Mouse (Mus musculus): Measurements from ENCODE around the gene Ndufa4l2. TPM values are rescaled to one million over a fixed set of nuclear protein-coding genes. Genes with fewer than 3 reads are reported as not detected.
A peak's percentile ranks its signal among the peaks of the same experiment; 100 is the strongest.

Gene Ndufa4l2
- polyA plus RNA-seq, 1 experiment from 2014 or later = 27.1 TPM

DNA sequence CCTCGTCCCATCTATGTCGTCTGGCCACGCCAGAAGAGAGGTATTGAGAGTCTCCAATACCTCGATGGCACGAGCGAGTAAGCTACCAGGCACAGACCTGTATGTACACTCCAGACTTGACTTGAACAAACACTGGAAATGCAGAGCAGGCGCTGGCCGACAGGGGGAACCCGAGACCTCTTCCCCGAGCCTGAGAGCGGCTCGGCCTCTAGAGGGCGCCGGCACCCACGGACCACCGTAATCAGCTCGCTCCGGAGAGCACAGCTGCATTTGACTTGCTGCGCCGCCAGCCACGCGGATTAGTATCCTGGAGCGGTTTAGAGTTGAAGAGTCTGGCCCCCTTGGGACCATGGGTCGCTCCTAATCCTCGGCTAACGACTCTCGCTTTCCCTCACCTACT lies 2.0 kb upstream of the Ndufa4l2 start:
- peaks cover 5% of the 10 kb centered on the region for H3K36me3 ChIP-seq (ENCODE audit: control insufficient read depth, insufficient read depth, low read length)
- peaks cover 72% of the 10 kb centered on the region for H3K27me3 ChIP-seq (ENCODE audit: control insufficient read depth, insufficient read depth, low read length)
- ATAC-seq (ENCODE audit: low FRiP score, low TSS enrichment) = peak; percentile 15
- H3K4me2 ChIP-seq (replicated peaks; ENCODE audit: low read depth, low read length) = peak overlapping the region; percentile 31
- H3K27ac ChIP-seq (ENCODE audit: low read depth, low read length) = no peak overlapping the region
- H3K4me3 ChIP-seq (ENCODE audit: low read length) = peak overlapping the region; percentile 44; the same call in 1 of the 2 replicates
- under 1% methylated on average over 27 of the region's 27 CpGs for WGBS
- H3K4me1 ChIP-seq (ENCODE audit: control insufficient read depth, insufficient read depth, low read length) = peaks cover 55% of the 10 kb centered on the region
- no peak overlapping the region for H3K9ac ChIP-seq (ENCODE audit: low read depth, low read length)
- no peaks in the 10 kb centered on the region for H3K9me3 ChIP-seq (ENCODE audit: control insufficient read depth, low read length)

DNA sequence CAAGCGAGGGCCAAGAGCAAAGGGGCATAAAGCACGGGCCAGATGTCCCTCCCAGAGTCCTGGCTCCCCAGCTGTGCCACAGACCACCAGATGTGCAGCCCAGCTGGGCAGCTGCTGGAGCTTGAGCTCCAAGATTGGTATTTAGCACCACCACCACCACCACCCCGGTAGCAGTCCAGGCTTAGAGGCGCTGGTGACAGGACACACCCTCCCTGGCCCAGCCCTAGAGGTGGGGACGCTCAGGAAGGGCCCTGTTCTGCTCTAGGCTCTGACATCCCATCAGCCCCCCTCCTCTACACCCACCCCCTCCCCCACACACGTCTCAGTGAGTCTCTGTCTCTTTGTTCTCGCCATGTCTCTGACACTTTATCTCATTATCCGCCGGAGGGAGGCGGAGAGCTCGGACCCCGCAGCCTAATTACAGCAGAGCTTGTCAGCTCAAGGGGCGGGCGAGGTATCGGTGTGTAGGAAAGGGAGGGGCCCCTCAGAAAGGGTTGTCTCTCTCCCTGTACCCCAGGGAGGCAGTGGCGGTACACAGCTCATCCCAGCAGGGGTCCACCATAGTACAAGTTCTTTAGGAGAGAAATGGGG lies 1.2 kb upstream of the Ndufa4l2 start:
- WGBS = 0% methylated on average over 16 of the region's 16 CpGs
- Histone ChIP-seq H3K27me3 (ENCODE audit: control insufficient read depth, insufficient read depth, low read length) (peaks cover 72% of the 10 kb centered on the region), H3K4me2 (replicated peaks; ENCODE audit: low read depth, low read length) (peak overlapping the region; percentile 31; the same call in 1 of the 2 replicates), H3K36me3 (ENCODE audit: control insufficient read depth, insufficient read depth, low read length) (peaks cover 13% of the 10 kb centered on the region), H3K4me3 (ENCODE audit: low read length) (peak overlapping the region; percentile 0; the same call in 1 of the 2 replicates), H3K27ac (ENCODE audit: low read depth, low read length) (no peak overlapping the region), H3K9ac (ENCODE audit: low read depth, low read length) (peak overlapping the region; percentile 23; the same call in 1 of the 2 replicates), H3K4me1 (ENCODE audit: control insufficient read depth, insufficient read depth, low read length) (peaks cover 55% of the 10 kb centered on the region), H3K9me3 (ENCODE audit: control insufficient read depth, low read length) (no peaks in the 10 kb centered on the region)
- no peak for ATAC-seq (ENCODE audit: low FRiP score, low TSS enrichment)

DNA sequence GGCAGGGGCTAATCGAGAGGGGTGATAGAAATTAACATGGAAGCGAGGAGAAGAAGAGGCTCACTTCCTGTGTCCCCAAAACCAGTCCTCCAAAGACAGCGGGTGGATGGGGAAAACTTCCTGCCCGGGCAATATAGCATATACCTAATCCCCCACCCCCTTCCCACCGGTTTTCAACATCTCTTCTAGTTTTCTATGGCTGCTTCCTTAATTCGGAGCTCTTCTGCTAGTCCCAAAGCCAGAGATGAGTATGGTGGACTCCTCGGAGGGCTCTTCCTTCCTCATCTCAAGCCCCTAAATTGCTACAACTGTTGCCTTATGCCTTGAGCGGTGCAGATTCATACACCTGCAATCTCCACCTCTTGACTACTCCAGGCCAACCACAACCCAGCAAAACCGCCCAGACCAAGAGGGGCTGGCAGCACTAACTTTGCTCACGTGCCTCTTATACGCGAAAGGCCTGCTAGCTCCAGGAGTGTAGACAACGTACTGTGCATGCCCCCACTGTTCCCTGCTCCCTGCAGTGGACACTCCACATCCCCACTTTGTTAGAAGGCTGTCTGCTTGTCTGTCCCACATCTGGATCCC lies 562 bp upstream of the Ndufa4l2 start:
- no peak overlapping the region for H3K9ac ChIP-seq (ENCODE audit: low read depth, low read length)
- H3K36me3 ChIP-seq (ENCODE audit: control insufficient read depth, insufficient read depth, low read length) = peaks cover 17% of the 10 kb centered on the region
- no peak overlapping the region for H3K4me3 ChIP-seq (ENCODE audit: low read length)
- H3K27me3 ChIP-seq (ENCODE audit: control insufficient read depth, insufficient read depth, low read length) = peaks cover 70% of the 10 kb centered on the region
- H3K4me1 ChIP-seq (ENCODE audit: control insufficient read depth, insufficient read depth, low read length) = peaks cover 52% of the 10 kb centered on the region
- H3K27ac ChIP-seq (ENCODE audit: low read depth, low read length) = no peak overlapping the region
- no peak for ATAC-seq (ENCODE audit: low FRiP score, low TSS enrichment)
- no peak overlapping the region; the same call in 1 of the 2 replicates for H3K4me2 ChIP-seq (replicated peaks; ENCODE audit: low read depth, low read length)
- no peaks in the 10 kb centered on the region for H3K9me3 ChIP-seq (ENCODE audit: control insufficient read depth, low read length)
- WGBS = 11% methylated on average over 13 of the region's 13 CpGs

DNA sequence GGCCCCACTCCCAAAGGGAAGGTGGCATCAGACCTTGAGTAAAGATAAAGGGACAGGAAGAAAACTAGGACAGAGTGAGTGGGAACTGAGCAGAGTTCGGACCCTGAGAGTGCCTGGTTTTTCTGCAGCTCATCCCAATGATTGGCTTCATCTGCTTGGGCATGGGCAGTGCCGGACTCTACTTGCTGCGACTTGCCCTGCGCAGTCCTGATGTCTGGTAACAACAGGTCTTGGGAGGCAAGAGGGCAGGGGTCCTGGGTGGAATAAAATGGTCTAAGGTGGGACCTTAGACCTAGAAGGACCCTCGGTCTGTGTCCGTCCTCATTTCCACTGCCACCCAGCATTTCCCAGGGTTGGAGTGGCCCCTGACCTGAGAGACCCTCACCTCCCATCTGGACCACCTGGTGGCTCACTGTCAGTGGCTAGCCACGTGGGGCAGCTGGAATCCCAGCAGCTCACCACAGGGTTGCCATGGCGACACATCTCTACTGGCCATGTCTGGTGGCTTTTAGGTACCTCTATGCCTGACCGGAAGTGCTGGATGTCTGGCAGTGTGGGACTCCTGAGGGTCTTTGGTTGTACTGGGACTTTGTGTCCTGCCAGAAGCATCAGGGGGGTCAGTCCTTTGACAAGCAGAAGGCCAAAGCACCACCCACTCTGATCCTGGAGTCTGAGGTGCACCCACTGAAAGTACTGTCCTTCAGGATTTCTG lies 660 bp downstream of the Ndufa4l2 start:
- H3K4me2 ChIP-seq (replicated peaks; ENCODE audit: low read depth, low read length) = peak overlapping the region; percentile 37
- peaks cover 58% of the 10 kb centered on the region for H3K27me3 ChIP-seq (ENCODE audit: control insufficient read depth, insufficient read depth, low read length)
- ATAC-seq (ENCODE audit: low FRiP score, low TSS enrichment) = no peak
- peaks cover 27% of the 10 kb centered on the region for H3K36me3 ChIP-seq (ENCODE audit: control insufficient read depth, insufficient read depth, low read length)
- WGBS = 30% methylated on average over 9 of the region's 9 CpGs
- no peak overlapping the region for H3K9ac ChIP-seq (ENCODE audit: low read depth, low read length)
- no peaks in the 10 kb centered on the region for H3K9me3 ChIP-seq (ENCODE audit: control insufficient read depth, low read length)
- no peak overlapping the region for H3K27ac ChIP-seq (ENCODE audit: low read depth, low read length)
- H3K4me1 ChIP-seq (ENCODE audit: control insufficient read depth, insufficient read depth, low read length) = peaks cover 44% of the 10 kb centered on the region
- no peak overlapping the region; the same call in 1 of the 2 replicates for H3K4me3 ChIP-seq (ENCODE audit: low read length)

DNA sequence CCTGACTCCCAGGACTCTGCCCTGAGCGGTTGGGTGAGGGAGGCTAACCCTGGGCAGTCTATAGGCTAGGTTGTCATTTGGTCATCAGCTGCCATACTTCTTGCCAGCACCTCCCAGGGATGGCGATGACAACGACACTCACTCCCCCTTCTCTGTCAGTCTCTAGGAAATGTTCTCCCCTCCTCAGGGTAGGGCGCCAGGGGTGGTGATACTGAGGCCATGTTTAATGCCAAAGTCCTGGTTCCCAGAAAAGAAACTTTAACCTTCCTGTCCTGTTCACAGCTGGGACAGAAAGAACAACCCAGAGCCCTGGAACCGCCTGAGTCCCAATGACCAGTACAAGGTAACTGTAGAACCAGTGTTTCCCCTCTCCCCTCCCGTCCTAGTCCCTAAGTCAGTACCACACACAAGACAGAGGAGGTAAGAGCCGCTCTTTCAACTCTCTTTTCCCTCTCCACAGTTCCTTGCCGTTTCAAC lies 1.3 kb downstream of the Ndufa4l2 start:
- Histone ChIP-seq H3K36me3 (ENCODE audit: control insufficient read depth, insufficient read depth, low read length) (peaks cover 27% of the 10 kb centered on the region), H3K9me3 (ENCODE audit: control insufficient read depth, low read length) (no peaks in the 10 kb centered on the region), H3K4me1 (ENCODE audit: control insufficient read depth, insufficient read depth, low read length) (peaks cover 50% of the 10 kb centered on the region), H3K4me3 (ENCODE audit: low read length) (no peak overlapping the region), H3K27ac (ENCODE audit: low read depth, low read length) (no peak overlapping the region; the same call in 1 of the 2 replicates), H3K9ac (ENCODE audit: low read depth, low read length) (no peak overlapping the region), H3K4me2 (replicated peaks; ENCODE audit: low read depth, low read length) (peak overlapping the region; percentile 37), H3K27me3 (ENCODE audit: control insufficient read depth, insufficient read depth, low read length) (peaks cover 52% of the 10 kb centered on the region)
- WGBS = 14% methylated on average over 8 of the region's 8 CpGs
- ATAC-seq (ENCODE audit: low FRiP score, low TSS enrichment) = no peak

DNA sequence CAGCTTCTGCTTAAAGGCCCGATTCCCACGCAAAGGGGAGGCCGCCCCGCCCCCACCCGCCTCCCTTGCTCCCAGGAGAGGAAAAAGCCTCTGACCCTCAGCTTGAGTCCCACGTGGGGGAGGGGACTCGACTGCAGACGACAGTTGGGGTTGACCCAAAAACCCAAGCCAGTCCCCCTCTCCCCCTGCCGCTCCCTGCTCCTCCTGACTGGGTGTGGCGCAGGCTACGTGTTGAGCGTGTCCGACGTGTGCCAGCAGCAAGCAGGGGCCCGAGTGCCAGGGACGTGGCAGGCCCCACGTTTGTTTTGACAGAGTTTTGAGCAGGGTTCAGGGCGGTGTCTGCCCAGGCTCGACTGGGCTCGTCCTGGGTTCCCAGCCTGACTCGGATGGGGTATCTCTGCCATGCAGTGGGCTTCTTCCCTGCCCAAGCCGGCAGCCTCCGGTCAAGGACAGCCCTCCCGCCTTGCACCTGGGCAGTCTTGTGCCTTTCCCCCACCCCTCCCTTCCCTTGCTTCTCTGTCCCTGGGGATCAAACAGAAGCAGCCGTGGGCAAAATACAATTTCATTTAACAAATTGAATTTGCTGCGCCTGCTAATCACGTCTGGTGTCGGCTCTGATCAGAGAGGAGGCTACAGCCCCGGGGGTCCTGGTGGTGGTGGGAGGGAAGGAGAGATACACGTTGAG lies 2.0 kb downstream of the Ndufa4l2 start:
- peaks cover 46% of the 10 kb centered on the region for H3K27me3 ChIP-seq (ENCODE audit: control insufficient read depth, insufficient read depth, low read length)

DNA sequence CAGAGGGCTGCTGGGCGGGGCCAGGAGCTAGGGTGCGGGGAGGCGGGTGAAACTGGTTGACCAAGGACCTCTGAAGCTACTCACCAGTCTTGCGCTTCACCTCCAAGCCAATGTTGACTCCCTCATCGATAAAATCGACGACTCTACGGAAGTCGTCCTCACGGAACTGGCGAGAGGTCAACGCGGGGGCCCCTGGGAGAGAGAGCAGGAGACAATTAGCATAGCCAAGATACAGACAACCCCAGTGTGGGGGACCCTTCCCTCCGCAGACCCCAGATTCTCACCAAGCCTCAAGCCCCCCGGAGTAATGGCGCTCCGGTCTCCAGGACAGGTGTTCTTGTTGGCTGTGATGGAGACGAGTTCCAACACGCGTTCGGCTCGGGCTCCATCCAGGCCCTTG lies 3.2 kb downstream of the Ndufa4l2 start:
- Histone ChIP-seq H3K36me3 (ENCODE audit: control insufficient read depth, insufficient read depth, low read length) (peaks cover 27% of the 10 kb centered on the region), H3K27ac (ENCODE audit: low read depth, low read length) (no peak overlapping the region), H3K9ac (ENCODE audit: low read depth, low read length) (no peak overlapping the region), H3K4me1 (ENCODE audit: control insufficient read depth, insufficient read depth, low read length) (peaks cover 44% of the 10 kb centered on the region), H3K27me3 (ENCODE audit: control insufficient read depth, insufficient read depth, low read length) (peaks cover 36% of the 10 kb centered on the region), H3K9me3 (ENCODE audit: control insufficient read depth, low read length) (no peaks in the 10 kb centered on the region), H3K4me3 (ENCODE audit: low read length) (no peak overlapping the region), H3K4me2 (replicated peaks; ENCODE audit: low read depth, low read length) (no peak overlapping the region)
- no peak for ATAC-seq (ENCODE audit: low FRiP score, low TSS enrichment)
- WGBS = 93% methylated on average over 22 of the region's 22 CpGs

More for the DNA sequence above, 2.0 kb downstream of the Ndufa4l2 start:
- Histone ChIP-seq H3K4me3 (ENCODE audit: low read length) (peak overlapping the region; percentile 11), H3K4me1 (ENCODE audit: control insufficient read depth, insufficient read depth, low read length) (peaks cover 54% of the 10 kb centered on the region), H3K4me2 (replicated peaks; ENCODE audit: low read depth, low read length) (peak overlapping the region; percentile 37), H3K9me3 (ENCODE audit: control insufficient read depth, low read length) (no peaks in the 10 kb centered on the region), H3K36me3 (ENCODE audit: control insufficient read depth, insufficient read depth, low read length) (peaks cover 27% of the 10 kb centered on the region), H3K27ac (ENCODE audit: low read depth, low read length) (no peak overlapping the region; the same call in 1 of the 2 replicates), H3K9ac (ENCODE audit: low read depth, low read length) (no peak overlapping the region; the same call in 1 of the 2 replicates)
- peak; percentile 11; the same call in 1 of the 2 replicates for ATAC-seq (ENCODE audit: low FRiP score, low TSS enrichment)
- WGBS = 6% methylated on average over 28 of the region's 30 CpGs

DNA sequence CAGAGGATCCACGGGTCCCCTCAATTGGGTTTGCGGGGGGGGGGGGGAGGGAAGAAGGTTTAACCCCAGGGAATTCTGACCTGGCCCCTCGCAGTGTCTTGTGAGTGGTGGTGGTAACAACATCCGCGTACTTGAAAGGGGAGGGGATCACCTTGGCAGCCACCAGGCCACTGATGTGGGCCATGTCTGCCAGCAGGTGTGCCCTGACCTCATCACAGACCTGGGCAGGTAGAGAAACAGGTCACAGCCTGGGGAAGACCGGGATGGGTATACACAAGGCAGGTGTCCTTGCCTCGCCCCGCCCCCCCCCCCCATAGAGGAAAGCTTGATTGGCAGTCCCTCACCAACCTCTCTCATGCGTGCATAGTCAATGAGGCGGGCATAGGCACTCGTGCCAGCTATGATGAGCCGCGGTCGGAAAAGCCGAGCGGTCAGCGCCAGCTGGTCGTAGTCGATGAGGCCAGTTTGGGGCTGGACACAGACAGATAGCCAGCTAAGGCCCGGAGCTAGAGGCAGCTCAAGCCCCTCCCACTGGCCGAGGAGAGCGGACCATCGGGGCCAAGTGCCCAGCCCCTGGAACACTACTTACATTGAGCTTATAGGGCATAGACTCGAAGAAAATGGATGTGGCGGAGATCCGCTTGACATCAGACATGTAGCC lies 4.4 kb downstream of the Ndufa4l2 start:
- peaks cover 33% of the 10 kb centered on the region for H3K4me1 ChIP-seq (ENCODE audit: control insufficient read depth, insufficient read depth, low read length)

More for the DNA sequence above, 4.4 kb downstream of the Ndufa4l2 start:
- Histone ChIP-seq H3K36me3 (ENCODE audit: control insufficient read depth, insufficient read depth, low read length) (peaks cover 27% of the 10 kb centered on the region), H3K9me3 (ENCODE audit: control insufficient read depth, low read length) (no peaks in the 10 kb centered on the region), H3K4me3 (ENCODE audit: low read length) (no peak overlapping the region), H3K27ac (ENCODE audit: low read depth, low read length) (no peak overlapping the region), H3K27me3 (ENCODE audit: control insufficient read depth, insufficient read depth, low read length) (peaks cover 30% of the 10 kb centered on the region), H3K4me2 (replicated peaks; ENCODE audit: low read depth, low read length) (no peak overlapping the region), H3K9ac (ENCODE audit: low read depth, low read length) (no peak overlapping the region)
- 91% methylated on average over 24 of the region's 26 CpGs for WGBS
- no peak for ATAC-seq (ENCODE audit: low FRiP score, low TSS enrichment)

Data from kidney, embryonic 14.5 days (tissue).